Mouse (Mus musculus): ENCODE results near the gene 4930447C04Rik.
A peak's percentile ranks its signal among the peaks of the same experiment; 100 is the strongest.

Gene 4930447C04Rik

DNA sequence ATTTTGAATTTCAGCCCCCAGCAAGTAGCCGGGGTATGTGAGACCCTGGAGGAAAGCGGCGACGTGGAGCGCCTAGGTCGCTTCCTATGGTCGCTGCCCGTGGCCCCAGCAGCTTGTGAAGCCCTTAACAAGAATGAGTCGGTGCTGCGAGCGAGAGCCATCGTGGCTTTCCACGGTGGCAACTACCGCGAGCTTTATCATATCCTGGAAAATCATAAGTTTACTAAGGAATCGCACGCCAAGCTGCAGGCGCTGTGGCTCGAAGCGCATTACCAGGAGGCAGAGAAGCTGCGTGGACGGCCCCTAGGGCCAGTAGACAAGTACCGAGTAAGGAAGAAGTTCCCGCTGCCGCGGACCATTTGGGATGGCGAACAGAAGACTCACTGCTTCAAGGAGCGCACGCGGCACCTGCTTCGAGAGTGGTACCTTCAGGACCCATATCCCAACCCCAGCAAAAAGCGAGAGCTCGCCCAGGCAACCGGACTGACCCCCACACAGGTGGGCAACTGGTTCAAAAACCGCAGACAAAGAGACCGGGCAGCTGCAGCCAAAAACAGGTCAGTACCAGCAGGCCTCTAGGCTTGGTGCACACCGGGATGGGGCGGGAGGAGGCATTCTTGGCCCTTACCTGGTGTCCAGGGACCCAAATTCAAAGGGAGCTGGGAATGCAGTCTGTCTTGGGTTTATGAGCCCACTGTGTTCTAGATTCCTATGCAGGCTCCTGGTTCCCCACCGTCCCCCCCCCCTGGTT lies at the start of gene 4930447C04Rik:
TSS of gene 4930447C04Rik (minus strand) at position 704 of the 751 bp plus-strand sequence.
- DNase-seq (ENCODE audit: low spot score): no peak

DNA sequence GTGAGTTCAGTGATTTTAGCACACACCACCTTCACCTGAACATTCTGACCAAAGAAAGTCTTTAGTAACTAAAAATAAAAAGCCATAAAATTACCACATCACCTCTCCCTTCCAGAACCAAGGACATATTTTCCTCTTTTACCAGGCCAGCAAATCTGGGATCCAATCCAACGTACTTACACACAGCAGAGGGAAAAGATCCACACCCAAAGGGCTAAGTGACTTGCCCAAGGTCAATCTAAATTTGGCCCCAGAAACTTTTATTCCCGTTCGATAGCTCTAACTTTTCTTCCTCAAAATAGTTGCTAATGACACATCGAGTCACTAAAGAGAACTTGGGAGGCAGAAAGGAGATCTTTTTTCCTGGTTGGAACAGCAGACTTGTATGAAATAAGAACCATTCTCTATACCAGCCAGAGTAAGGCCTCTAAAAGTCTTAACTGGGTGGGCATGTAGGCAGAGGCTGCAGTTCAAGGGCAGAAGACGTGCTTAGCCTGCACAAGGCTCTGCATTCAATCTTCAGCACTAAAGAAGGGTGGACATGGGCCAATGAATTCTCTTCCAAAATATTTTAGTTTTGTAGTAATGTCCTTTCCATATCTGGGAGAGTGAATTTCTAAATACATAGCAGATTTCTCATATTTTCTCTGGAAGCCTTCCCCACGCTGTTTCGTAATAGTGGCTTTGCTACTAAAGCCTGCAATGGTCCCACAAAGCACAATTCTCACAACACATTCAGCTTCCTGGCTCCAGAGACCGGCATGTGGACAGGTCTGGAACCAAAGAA lies 42.7 kb upstream of the 4930447C04Rik start:
- no peak for DNase-seq (ENCODE audit: low spot score)

DNA sequence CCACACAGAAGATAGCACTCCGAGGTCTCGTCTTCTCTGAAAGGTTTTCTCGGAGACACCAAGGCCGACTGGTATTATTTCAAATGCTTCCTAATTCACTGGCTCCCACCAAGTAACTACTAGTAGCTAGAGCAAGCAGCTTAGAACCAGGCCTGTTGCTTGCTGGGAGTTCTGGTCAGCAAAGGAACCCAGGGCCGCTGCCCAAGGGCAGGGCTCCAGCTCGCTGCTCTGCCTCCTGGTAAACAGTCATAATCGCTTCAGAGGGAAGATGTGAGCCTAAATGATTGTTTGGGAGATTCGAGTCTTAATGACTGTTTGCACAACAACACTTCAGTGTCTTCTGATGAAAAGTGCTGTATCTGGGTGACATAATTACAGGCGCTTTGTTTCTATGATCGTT lies 42.0 kb upstream of the 4930447C04Rik start:
- DNase-seq (ENCODE audit: low spot score): no peak

DNA sequence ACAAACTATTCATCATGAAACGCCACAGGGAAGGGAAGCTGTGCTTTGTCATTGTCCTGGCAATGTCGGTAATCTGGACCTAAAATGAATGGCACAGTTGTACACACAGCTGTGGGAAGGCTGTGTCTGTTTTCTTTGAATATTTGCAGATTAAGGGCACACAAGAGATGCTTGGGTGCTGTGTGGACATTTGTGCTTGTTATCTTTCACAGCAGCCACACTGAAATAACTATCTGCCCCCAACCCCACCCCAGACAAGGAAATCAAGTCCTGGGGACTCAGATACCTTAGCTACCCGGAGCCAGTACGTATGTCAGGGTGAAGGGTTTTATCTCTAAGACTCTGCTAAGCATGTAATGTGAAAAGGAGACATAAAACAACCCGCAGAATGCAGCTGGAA lies 38.7 kb upstream of the 4930447C04Rik start:
- DNase-seq (ENCODE audit: low spot score): no peak

DNA sequence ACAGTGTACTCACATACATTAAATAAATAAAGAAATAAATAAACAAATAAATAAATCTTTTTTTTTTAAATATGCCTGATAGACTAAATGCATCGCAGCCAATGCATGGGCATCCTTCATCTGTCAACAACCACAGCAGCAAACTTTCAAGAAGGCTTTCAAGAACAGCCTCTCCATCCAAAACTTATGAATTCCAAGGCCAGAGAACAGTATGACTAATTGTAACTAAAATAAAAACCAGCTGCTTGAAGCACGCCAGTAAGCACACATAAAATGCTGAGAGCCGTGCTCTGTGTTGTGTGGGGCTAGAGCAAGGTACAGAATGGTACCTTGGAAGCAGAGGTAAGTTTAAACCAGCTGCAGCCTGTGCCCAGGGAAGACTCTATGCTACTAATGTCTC lies 37.3 kb upstream of the 4930447C04Rik start:
- no peak for DNase-seq (ENCODE audit: low spot score)

DNA sequence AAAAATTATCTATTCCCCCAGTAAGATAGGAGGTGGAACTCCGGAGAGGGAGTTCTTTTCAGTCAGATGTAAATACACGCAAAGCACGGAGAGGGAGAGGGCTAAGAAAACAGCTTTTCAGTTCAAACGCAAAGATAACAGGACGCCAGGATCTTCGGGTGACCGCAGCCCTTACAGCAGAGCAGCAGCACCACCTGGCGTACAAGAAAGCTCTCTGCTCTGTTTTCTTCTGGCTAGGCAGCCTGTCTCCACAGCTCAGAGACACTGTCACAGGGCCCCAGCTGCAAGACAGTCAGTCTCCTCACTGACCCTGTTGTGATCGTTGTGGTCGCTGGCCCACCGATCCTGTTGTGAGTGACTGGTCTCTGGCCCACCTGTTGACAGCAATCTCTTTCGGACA lies 36.1 kb upstream of the 4930447C04Rik start:
- peak; percentile 76 for DNase-seq (ENCODE audit: low spot score)

DNA sequence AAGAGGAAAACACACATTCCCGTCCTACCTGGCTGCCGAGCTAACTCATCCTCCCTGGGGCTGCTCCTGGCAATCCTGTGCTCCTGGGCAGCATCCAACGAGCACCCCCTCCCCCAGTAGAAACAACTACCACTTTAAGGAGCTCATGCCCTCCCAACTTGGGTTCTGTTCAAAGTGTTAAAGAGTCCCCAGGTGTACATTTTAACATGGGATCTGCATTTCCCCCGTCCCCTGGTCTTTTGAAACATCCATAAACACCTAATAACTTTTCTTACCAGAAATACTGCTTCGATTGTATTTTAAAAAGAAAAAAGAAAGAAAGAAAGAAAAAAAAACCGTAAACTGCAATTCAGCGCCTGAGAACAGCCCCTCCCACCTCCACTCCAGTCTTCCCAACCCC lies 35.6 kb upstream of the 4930447C04Rik start:
- no peak for DNase-seq (ENCODE audit: low spot score)

DNA sequence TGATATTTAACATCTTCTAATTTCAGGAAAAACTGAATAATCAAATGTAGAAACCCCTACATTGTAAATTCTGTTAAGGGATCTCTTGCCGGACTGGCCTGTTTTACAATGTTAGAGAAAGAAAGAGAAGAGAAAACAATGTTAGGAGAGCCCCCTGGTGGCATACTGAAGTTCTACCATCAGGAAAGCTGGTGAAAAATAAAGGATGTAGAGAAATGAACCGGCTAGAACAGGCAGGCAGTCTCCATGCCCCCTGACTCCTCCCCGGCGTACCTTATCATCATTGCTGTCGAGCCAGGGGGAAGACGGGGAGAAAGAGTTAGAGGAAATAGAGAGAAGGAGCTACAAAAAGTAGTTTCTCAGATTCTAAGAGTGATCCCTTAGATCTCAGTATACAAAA lies 32.6 kb upstream of the 4930447C04Rik start:
- peak; percentile 64 for DNase-seq (ENCODE audit: low spot score)

DNA sequence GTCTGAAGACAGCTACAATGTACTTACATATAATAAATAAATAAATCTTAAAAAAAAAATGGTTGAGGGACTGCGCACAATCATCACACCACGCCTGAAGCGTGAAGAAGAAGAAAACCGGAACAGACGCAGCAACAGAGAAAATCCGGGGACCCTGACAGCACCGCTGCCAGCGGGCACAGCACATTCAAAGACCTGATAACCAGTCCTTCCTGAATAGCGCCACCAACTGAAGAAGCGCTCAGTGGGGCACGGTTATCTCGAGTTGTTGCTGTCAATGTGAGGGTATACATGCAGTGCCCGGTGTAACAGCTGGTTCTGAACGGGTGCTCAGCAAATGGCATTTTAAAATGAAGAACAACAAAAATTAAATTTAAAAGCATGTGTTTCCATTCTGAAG lies 30.0 kb upstream of the 4930447C04Rik start:
- DNase-seq (ENCODE audit: low spot score): no peak

DNA sequence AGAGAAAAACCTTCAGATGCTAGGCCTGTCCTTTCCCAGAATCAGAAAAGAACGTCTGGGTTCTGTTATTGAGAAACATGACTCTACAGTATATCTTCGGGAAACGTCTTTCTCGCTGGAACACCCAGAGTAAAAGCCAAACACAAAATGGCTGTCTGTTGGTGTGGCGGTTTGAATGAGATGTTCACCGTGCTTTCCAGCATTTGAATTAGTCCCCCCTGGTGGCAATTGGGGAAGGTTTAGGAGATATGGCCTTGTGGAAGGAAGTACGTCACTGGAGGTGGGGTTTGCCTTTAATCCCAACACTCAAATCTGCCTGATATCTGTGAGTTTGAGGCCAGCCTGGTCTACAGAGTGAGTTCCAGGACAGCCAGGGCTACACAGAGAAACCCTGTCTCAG lies 27.0 kb upstream of the 4930447C04Rik start:
- DNase-seq (ENCODE audit: low spot score): no peak

DNA sequence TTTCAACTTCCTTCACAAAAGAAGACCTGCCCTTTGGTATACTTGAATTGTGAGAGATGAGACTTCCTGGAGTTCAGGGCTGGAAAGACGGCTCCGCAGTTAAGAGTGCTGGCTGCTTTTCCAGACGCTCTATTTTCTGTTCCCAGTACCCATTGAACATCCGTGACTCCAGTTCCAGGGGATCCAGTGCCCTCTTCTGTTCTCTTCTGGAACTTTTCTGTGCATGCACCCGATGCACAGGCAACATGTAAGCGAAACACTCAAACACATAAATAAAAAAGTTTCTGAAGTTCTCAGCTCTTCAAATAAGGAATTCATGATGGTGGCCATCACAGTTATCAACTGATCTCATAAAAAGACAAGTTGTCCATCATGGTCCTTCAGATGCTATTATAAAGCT lies 22.2 kb upstream of the 4930447C04Rik start:
- DNase-seq (ENCODE audit: low spot score): no peak

DNA sequence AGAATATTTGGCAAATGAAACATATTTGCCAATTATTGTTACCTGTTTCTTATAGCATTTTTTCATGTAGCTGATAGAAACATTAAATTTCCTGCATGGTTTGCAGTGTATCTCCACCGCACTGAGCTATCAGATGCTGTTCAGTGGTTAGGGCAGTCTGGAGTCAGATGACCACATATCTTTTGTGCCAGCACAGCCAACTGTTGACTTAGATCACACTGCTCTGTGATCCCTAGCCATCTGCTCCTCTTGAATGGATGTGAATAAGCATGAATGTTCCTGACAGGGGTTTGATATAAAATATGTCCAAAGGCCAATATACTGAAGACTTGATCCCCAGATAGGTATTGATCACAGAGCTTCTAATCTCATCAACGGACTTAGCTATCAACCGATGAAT lies 17.9 kb upstream of the 4930447C04Rik start:
- DNase-seq (ENCODE audit: low spot score): no peak

DNA sequence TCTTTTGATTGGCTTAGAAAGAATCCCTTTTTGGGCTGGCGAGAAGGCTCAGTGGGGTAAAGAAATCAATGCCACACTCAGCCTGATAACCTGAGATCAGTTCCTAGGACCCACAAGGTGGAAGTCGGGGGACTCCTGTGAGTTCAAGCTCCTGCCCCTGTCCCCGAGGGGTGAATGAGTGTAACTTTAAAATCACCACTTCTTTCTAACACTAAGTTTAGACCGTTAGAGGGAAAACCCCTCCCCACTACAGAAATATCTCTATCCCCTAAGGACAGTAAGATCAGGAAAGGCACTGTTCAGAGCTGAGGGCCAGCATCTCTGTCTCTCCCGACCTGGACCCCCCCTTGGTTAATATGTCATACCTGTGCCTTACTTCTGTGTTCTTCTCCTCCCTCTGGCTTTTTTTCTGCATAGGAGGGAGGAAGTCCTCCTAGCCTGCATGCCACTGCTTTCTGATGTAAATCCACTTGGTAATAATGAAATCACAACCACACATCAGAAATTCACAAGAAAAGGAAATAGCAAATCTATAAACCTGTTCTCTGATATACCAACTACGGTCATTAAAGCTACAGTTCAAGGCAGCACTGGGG lies 17.4 kb upstream of the 4930447C04Rik start:
- no peak for DNase-seq (ENCODE audit: low spot score)

DNA sequence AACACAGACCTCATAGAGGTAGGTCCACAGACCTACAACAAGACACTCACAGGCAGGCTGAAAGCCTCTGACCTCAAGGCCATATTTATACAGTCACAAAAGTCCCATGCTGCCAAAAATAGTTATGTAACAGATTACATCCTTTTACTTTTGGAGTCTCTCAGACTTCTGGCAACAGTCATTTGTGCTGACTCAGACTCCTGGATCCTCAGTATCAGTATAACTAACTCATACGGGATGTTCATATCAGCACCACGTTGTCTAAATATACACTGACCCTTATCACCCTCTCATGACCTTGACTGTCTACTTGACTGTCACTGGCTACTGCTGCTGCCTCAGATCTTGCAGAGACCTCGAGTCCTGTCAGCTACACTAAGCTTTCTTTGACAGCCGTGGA lies 14.3 kb upstream of the 4930447C04Rik start:
- no peak for DNase-seq (ENCODE audit: low spot score)

DNA sequence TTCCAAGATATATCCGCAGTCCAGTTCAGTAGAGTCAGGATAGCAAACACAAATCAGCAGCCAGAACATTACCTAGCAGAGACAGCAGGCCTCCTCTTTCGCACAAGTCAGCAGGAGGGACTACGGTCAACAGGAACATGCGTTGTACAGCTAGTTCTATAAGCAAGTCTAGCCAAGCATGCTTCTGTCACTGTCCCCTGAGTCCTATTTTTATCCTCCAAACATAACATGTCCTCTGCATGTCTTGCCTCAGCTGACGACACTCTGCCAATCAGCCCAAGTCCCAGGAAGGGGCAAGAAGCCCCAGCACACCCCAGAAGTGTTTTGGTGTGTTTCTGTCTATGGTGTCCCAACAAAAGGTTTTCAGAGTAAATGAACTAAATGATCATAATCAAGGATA lies 13.3 kb upstream of the 4930447C04Rik start:
- DNase-seq (ENCODE audit: low spot score): no peak

DNA sequence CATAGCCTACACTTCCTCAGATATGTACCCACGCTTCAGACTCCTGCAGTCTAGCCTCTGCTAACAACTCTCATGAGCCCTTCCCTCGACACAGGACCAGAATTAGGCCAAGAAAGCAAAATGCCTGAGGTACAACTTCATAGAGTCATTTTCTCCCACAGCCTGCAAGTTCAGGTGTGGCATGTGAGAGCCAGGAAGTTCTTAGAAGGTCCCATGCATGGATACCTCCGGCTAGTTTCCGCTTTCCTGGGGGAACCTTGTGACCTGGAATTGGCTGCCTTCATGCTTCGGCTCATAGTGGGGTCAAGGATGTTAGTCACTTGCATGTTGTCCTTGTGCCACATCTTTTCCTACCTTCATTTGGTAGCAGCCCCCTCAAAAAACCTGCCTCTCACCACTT lies 12.5 kb upstream of the 4930447C04Rik start:
- no peak for DNase-seq (ENCODE audit: low spot score)

DNA sequence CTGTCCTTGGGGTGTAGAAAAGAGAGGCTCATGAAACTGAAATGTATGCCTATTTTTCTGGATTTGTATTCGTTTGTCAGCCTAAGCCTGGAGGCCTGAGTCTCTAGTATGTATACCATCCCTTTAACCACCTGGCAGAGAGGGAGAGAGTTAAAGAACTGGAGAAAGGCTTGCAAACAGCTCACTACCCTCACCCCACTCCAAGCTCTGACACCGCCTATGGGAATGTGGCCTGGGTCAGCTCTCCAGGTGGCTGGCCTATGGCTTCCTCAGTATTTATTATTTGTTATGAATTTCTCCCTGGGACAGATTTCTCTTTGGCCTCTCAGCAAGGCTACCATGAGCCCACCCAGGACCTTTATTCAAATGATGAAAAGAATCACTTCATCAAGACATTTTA lies 6.8 kb upstream of the 4930447C04Rik start:
- no peak for DNase-seq (ENCODE audit: low spot score)

DNA sequence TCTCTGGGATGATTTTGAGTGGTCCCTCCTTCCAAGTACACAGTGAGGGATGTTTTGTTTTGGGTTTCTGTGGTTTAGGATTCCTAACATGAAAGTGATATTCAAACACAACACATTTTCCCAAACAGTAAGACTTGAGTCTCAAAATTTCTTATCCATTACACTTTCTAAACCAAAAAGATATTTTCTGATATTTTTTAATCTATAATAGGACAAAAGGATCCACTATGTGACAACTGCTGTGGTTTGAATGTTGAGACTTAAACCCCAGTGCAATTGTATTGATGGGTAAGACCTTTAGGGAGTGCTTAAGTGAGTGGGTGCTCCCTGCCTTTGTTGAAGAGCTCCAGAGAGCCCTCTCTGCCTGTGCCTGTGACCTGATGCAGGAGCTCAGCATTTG lies 6.2 kb upstream of the 4930447C04Rik start:
- DNase-seq (ENCODE audit: low spot score): no peak

DNA sequence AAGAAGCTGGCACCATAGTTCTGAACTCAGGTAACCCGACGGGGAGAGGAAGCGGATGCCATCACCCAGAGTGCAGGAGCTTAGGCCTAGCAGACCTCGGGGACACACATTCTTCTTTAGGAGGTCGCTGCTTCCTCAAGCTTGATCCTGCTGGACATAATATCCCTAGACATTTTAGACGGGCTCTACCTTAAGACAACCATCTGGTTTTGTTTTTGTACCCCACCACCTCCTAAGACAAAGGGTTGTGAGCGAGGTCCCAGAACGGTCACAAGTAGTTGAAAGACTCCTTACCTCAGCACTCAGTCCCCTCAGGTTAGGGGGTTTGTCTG lies 5.5 kb upstream of the 4930447C04Rik start:
- DNase-seq (ENCODE audit: low spot score): no peak

DNA sequence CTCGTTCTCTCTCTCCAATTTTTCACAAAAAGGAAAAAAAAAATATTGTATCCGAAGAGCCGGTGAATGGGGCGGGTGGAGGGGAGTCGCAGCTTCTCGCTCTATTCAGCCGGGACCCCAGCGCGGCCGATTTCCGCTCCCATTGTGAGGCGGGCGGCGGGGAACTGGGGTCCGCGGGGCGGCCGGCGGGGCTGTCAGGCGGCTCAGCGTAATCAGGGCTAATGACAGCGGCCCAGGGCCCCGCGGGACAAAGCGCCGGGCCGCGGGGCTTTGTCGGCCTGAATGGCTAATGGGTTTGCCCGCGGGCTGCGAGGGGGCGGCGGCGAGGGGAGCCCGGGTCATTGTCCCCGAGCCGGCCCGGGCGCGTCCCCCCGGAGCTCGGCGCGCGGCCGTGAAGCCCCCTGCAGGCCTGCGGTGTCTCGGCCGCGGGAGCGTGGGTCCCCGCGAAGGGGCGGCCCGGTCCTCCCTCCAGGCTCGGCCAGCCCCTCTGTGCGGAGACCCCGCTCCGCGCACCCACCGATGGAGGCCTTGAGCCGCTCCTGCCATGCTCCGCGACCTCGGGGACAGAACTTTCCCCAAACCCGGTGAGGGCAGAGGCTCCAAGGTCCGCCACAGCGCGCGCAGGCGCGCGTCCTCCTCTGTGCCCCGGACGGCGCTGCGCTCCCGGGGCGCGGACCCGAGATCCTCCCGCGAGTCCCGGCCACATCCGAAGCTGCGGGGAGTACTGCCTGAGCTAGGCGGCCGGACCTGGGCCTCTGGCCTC lies 4.9 kb upstream of the 4930447C04Rik start:
- no peak for DNase-seq (ENCODE audit: low spot score)

DNA sequence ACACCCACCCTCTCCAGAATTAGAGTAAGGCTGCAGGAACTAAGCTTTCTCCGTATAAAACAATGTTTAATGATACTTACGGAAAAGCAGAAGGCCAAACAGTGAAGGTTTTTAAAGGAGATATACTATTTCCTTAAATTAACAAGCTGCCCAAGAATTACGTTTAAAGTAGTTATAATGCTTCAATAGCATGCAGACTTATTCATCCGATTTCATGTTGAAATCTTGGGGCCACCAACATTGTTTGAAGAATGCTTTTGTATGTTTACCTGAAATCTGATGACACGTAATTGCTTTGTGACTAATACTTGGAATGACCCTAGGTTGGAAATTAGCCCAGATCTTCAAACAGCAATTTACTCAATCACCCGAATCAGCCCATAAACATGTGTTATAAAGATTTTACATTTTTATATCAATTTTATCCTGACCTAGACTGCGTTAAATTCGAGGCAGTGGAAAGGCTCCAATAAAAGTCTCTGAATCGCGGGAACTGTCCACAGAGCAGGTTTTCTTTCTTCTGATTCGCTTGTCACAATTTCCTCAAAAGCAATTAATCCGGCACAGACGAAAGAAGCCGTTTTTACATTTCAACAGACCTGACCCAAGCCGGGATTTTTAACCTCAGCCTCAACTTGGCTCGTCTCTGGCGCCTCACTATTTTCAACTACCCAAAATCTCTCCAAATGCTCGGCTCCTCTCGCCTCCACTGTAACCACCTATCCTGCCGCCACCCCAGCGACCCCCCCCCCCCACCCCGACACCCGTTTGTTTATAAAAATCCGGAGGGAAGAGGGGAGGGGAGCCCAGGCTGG lies 4.0 kb upstream of the 4930447C04Rik start:
- no peak for DNase-seq (ENCODE audit: low spot score)
